Mouse (Mus musculus): ENCODE data around the gene Slc22a23. TPM values are rescaled to one million over a fixed set of nuclear protein-coding genes. Genes with fewer than 3 reads are reported as not detected.

Slc22a23 gene
- polyA plus RNA-seq, 1 experiment from 2014 or later = 3.8 TPM

GRCm38 (mm10) chr13:34371951-34372869, 27.2 kb upstream of the Slc22a23 start:
- Histone ChIP-seq H3K4me2 (ENCODE audit: low read depth, low read length) (no peak overlapping the region), H3K27me3 (ENCODE audit: control insufficient read depth, insufficient read depth, low read depth, low read length) (no peaks in the 10 kb centered on the region), H3K4me1 (replicated peaks; ENCODE audit: control insufficient read depth, insufficient read depth, low read length) (no peaks in the 10 kb centered on the region), H3K36me3 (ENCODE audit: control insufficient read depth, insufficient read depth, low read length) (no peaks in the 10 kb centered on the region), H3K9me3 (ENCODE audit: control insufficient read depth, low read length) (no peaks in the 10 kb centered on the region), H3K4me3 (ENCODE audit: low read length) (no peak overlapping the region), H3K27ac (ENCODE audit: low read length) (no peak overlapping the region), H3K9ac (ENCODE audit: low read length) (no peak overlapping the region)
- 84% methylated on average over 6 of the region's 6 CpGs for WGBS
- no peak for ATAC-seq (ENCODE audit: low read depth)

GRCm38 (mm10) chr13:34370281-34370825, 25.4 kb upstream of the Slc22a23 start:
- Histone ChIP-seq H3K36me3 (ENCODE audit: control insufficient read depth, insufficient read depth, low read length) (no peaks in the 10 kb centered on the region), H3K9me3 (ENCODE audit: control insufficient read depth, low read length) (no peaks in the 10 kb centered on the region), H3K27me3 (ENCODE audit: control insufficient read depth, insufficient read depth, low read depth, low read length) (no peaks in the 10 kb centered on the region), H3K27ac (ENCODE audit: low read length) (no peak overlapping the region), H3K4me2 (ENCODE audit: low read depth, low read length) (no peak overlapping the region), H3K4me1 (replicated peaks; ENCODE audit: control insufficient read depth, insufficient read depth, low read length) (no peaks in the 10 kb centered on the region), H3K4me3 (ENCODE audit: low read length) (no peak overlapping the region), H3K9ac (ENCODE audit: low read length) (no peak overlapping the region)
- WGBS = 69% methylated on average over 4 of the region's 4 CpGs
- ATAC-seq (ENCODE audit: low read depth) = no peak

- no peak overlapping the region for H3K4me2 ChIP-seq (ENCODE audit: low read depth, low read length)
- H3K9ac ChIP-seq (ENCODE audit: low read length) = no peak overlapping the region
- H3K27ac ChIP-seq (ENCODE audit: low read length) = no peak overlapping the region
- WGBS = 63% methylated on average over 1 of the region's 1 CpGs
- H3K9me3 ChIP-seq (ENCODE audit: control insufficient read depth, low read length) = no peaks in the 10 kb centered on the region
- no peaks in the 10 kb centered on the region for H3K4me1 ChIP-seq (replicated peaks; ENCODE audit: control insufficient read depth, insufficient read depth, low read length)
- no peaks in the 10 kb centered on the region for H3K36me3 ChIP-seq (ENCODE audit: control insufficient read depth, insufficient read depth, low read length)
- H3K4me3 ChIP-seq (ENCODE audit: low read length) = no peak overlapping the region
- H3K27me3 ChIP-seq (ENCODE audit: control insufficient read depth, insufficient read depth, low read depth, low read length) = no peaks in the 10 kb centered on the region
- no peak for ATAC-seq (ENCODE audit: low read depth)
These were observed 20.2 kb upstream of the Slc22a23 start for GRCm38 (mm10) chr13:34365226-34365625.

- 79% methylated on average over 5 of the region's 5 CpGs for WGBS
- H3K9ac ChIP-seq (ENCODE audit: low read length) = no peak overlapping the region
- no peak overlapping the region for H3K4me2 ChIP-seq (ENCODE audit: low read depth, low read length)
- H3K4me3 ChIP-seq (ENCODE audit: low read length) = no peak overlapping the region
- no peak for ATAC-seq (ENCODE audit: low read depth)
- H3K9me3 ChIP-seq (ENCODE audit: control insufficient read depth, low read length) = no peaks in the 10 kb centered on the region
- no peak overlapping the region for H3K27ac ChIP-seq (ENCODE audit: low read length)
- no peaks in the 10 kb centered on the region for H3K4me1 ChIP-seq (replicated peaks; ENCODE audit: control insufficient read depth, insufficient read depth, low read length)
- no peaks in the 10 kb centered on the region for H3K36me3 ChIP-seq (ENCODE audit: control insufficient read depth, insufficient read depth, low read length)
- H3K27me3 ChIP-seq (ENCODE audit: control insufficient read depth, insufficient read depth, low read depth, low read length) = no peaks in the 10 kb centered on the region
These were observed 10.7 kb upstream of the Slc22a23 start for GRCm38 (mm10) chr13:34355656-34356055.

GRCm38 (mm10) chr13:34354830-34355624, 10.0 kb upstream of the Slc22a23 start:
- ATAC-seq (ENCODE audit: low read depth) = no peak
- Histone ChIP-seq H3K27ac (ENCODE audit: low read length) (no peak overlapping the region), H3K27me3 (ENCODE audit: control insufficient read depth, insufficient read depth, low read depth, low read length) (no peaks in the 10 kb centered on the region), H3K9ac (ENCODE audit: low read length) (no peak overlapping the region), H3K4me3 (ENCODE audit: low read length) (no peak overlapping the region), H3K36me3 (ENCODE audit: control insufficient read depth, insufficient read depth, low read length) (no peaks in the 10 kb centered on the region), H3K9me3 (ENCODE audit: control insufficient read depth, low read length) (no peaks in the 10 kb centered on the region), H3K4me1 (replicated peaks; ENCODE audit: control insufficient read depth, insufficient read depth, low read length) (no peaks in the 10 kb centered on the region), H3K4me2 (ENCODE audit: low read depth, low read length) (no peak overlapping the region)
- 81% methylated on average over 10 of the region's 10 CpGs for WGBS

GRCm38 (mm10) chr13:34353241-34353640, 8.3 kb upstream of the Slc22a23 start:
- 77% methylated on average over 7 of the region's 7 CpGs for WGBS
- no peak for ATAC-seq (ENCODE audit: low read depth)
- no peak overlapping the region for H3K4me3 ChIP-seq (ENCODE audit: low read length)
- H3K27ac ChIP-seq (ENCODE audit: low read length) = no peak overlapping the region
- no peaks in the 10 kb centered on the region for H3K27me3 ChIP-seq (ENCODE audit: control insufficient read depth, insufficient read depth, low read depth, low read length)
- no peaks in the 10 kb centered on the region for H3K9me3 ChIP-seq (ENCODE audit: control insufficient read depth, low read length)
- H3K4me2 ChIP-seq (ENCODE audit: low read depth, low read length) = no peak overlapping the region
- no peak overlapping the region for H3K9ac ChIP-seq (ENCODE audit: low read length)
- H3K4me1 ChIP-seq (replicated peaks; ENCODE audit: control insufficient read depth, insufficient read depth, low read length) = no peaks in the 10 kb centered on the region
- H3K36me3 ChIP-seq (ENCODE audit: control insufficient read depth, insufficient read depth, low read length) = no peaks in the 10 kb centered on the region

- Histone ChIP-seq H3K27me3 (ENCODE audit: control insufficient read depth, insufficient read depth, low read depth, low read length) (no peaks in the 10 kb centered on the region), H3K4me2 (ENCODE audit: low read depth, low read length) (no peak overlapping the region), H3K27ac (ENCODE audit: low read length) (no peak overlapping the region), H3K36me3 (ENCODE audit: control insufficient read depth, insufficient read depth, low read length) (no peaks in the 10 kb centered on the region), H3K4me1 (replicated peaks; ENCODE audit: control insufficient read depth, insufficient read depth, low read length) (peaks cover 4% of the 10 kb centered on the region), H3K4me3 (ENCODE audit: low read length) (no peak overlapping the region), H3K9ac (ENCODE audit: low read length) (no peak overlapping the region), H3K9me3 (ENCODE audit: control insufficient read depth, low read length) (no peaks in the 10 kb centered on the region)
- ATAC-seq (ENCODE audit: low read depth) = no peak
These were observed 6.5 kb upstream of the Slc22a23 start for GRCm38 (mm10) chr13:34351437-34351836.

GRCm38 (mm10) chr13:34347960-34348889, 3.2 kb upstream of the Slc22a23 start:
- 36% methylated on average over 7 of the region's 7 CpGs for WGBS
- Histone ChIP-seq H3K27ac (ENCODE audit: low read length) (no peak overlapping the region), H3K4me2 (ENCODE audit: low read depth, low read length) (no peak overlapping the region), H3K9me3 (ENCODE audit: control insufficient read depth, low read length) (no peaks in the 10 kb centered on the region), H3K36me3 (ENCODE audit: control insufficient read depth, insufficient read depth, low read length) (no peaks in the 10 kb centered on the region), H3K4me1 (replicated peaks; ENCODE audit: control insufficient read depth, insufficient read depth, low read length) (peaks cover 16% of the 10 kb centered on the region), H3K4me3 (ENCODE audit: low read length) (no peak overlapping the region), H3K27me3 (ENCODE audit: control insufficient read depth, insufficient read depth, low read depth, low read length) (peaks cover 14% of the 10 kb centered on the region; the same call in 1 of the 2 replicates), H3K9ac (ENCODE audit: low read length) (no peak overlapping the region)
- no peak for ATAC-seq (ENCODE audit: low read depth)

Data from lung, embryonic 16.5 days (tissue).